Mouse (Mus musculus): ENCODE data around the gene 1110017D15Rik.

The 1110017D15Rik gene

DNA sequence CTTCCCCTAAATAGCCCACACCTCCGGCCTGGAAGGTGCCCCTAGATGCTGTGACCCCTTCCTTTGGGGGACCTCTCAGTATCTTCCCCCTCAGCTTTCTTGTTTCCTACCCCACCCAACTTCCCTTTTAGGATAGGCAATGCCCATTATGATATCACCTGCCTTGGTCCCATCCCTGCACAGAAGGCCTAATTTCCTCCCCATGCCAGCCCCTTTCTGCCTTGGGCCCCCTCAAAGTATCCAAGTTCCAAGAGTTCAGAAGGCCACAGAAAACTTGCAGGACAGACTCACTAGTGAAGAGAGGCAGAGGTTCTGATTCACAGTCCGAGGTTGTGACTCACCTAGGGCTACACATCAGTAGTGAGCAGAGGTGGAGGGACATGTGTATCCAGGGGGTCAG lies at the start of gene 1110017D15Rik:
1110017D15Rik (minus strand) TSS at position 101 of the 400 bp plus-strand sequence.
- no peak for DNase-seq (ENCODE audit: low spot score in 2 of 2)

DNA sequence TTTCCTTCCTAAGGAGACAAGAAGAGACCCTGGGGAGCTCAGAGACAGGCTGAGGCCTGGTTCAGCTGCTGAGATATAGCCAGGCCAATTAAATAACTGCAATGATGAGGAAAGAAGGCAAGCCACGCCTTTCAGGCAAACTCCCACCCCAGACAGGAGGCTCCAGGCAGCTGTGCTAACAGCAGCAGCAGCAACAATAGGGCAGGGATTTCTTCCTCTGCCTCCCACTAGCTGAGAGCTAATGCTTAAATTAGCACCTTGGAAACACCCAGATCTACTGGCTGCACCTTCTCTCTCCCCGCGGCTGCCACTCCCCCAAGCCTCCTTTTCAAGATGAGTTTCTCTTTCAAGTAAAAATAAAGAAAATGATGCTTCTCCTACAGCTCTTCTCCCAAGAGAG lies 49.0 kb upstream of the 1110017D15Rik start:
- DNase-seq (ENCODE audit: low spot score in 2 of 2) = no peak

- DNase-seq (ENCODE audit: low spot score in 2 of 2) = no peak
Observed at GRCm38 (mm10) chr4:41563297-41563696, 46.2 kb upstream of the 1110017D15Rik start.

- no peak for DNase-seq (ENCODE audit: low spot score in 2 of 2)
Observed at GRCm38 (mm10) chr4:41557092-41557491, 40.0 kb upstream of the 1110017D15Rik start.

DNA sequence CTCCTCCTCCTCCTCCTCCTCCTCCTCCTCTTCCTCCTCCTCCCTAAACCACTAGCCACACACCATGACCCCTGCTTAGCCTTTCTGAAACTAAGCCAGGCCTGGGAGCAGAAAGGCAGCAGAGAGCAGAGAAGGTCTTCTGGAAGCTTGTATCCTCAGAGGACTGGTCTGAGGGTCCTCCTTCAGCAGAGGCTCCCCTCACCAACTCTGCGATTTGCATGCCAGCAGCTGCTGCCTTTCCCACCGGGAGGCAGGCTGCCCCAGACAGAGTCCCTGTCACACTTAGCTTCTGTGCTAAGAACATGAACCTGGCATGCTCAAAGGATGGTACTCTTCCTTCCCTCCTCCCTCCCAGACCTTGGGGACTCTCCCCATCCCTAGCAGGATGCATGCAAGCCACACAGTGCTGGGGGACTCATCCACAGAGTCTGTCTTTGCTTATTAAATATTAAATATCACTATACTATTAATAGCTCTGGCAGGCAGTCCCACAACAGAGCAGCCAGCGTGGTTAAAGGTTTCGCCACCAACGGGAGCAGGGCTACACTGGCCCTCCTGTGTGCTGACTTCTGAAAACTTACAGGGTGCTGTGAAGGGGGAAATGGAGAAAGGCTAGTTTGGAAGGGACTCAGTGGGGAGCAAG lies 39.3 kb upstream of the 1110017D15Rik start:
- no peak for DNase-seq (ENCODE audit: low spot score in 2 of 2)

GRCm38 (mm10) chr4:41554994-41555663 lies 38.0 kb upstream of the 1110017D15Rik start:
- no peak for DNase-seq (ENCODE audit: low spot score in 2 of 2)

- DNase-seq (ENCODE audit: low spot score in 2 of 2) = no peak
Observed at GRCm38 (mm10) chr4:41553116-41553515, 36.0 kb upstream of the 1110017D15Rik start.

DNA sequence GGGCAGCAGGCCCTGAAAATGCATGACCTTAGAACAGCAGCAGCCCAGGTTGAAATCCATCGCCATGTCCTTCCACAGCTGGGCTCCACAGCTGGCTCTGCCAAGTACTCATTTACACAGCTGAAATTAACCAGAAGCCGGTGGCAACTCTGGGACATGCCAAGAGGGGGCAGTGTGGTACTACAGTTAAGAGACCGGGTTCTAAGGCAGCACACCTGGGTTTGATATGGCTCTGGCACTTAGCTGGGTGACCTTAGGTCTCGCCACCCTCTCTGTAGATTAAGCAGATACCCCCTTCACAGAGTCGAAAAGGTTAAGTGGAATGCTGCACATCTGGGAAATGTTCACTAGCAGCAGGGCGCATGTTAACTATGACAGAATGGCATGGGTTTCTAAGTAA lies 35.4 kb upstream of the 1110017D15Rik start:
- DNase-seq (ENCODE audit: low spot score in 2 of 2) = peak; percentile 37 to 62

GRCm38 (mm10) chr4:41547086-41547485 lies 30.0 kb upstream of the 1110017D15Rik start:
- no peak for DNase-seq (ENCODE audit: low spot score in 2 of 2)

DNA sequence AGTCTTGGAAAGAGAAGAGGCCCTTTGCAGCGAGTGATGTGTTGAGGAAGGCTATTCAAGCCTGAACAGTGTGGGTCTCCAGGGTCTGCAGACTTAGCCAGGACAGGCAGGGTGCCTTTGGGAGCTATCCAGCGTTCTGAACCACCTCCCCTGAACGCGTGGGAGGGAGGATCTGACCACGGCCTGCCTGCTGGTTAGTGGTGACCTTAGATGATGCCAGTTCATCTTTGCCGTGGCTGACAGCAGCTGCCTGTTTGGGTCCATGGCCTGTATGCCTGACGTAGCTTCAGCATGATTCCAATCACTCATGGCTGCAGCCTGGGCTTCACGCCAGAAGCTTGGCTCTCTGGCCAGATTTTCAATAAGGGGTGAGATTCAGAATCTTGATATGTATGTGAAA lies 28.9 kb upstream of the 1110017D15Rik start:
- DNase-seq (ENCODE audit: low spot score in 2 of 2) = no peak

DNA sequence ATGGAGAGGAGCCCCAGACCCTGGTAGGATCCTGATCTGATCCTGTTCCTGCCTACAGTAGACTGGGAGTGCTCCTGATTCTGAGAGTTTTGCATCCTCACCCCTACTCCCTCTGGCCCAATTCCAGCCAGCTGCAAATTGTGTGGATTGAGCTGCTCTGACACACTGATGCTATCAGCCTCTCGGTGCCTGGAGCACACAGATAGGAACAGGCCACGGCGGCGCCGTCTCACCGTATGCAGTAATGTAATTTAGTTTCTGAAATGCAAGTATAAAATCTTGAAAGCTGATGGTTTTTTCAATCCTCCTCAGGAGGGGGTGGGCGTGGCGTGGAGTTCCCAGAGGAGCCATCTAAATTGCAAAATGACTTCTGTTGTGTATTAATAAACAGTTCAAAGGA lies 25.0 kb upstream of the 1110017D15Rik start:
- no peak for DNase-seq (ENCODE audit: low spot score in 2 of 2)

- no peak for DNase-seq (ENCODE audit: low spot score in 2 of 2)
Observed at GRCm38 (mm10) chr4:41534866-41535265, 17.7 kb upstream of the 1110017D15Rik start.

GRCm38 (mm10) chr4:41532420-41532819 lies 15.3 kb upstream of the 1110017D15Rik start:
- no peak for DNase-seq (ENCODE audit: low spot score in 2 of 2)

GRCm38 (mm10) chr4:41527996-41528395 lies 10.9 kb upstream of the 1110017D15Rik start:
- DNase-seq (ENCODE audit: low spot score in 2 of 2) = no peak

- no peak for DNase-seq (ENCODE audit: low spot score in 2 of 2)
Observed at GRCm38 (mm10) chr4:41527076-41527475, 9.9 kb upstream of the 1110017D15Rik start.

DNA sequence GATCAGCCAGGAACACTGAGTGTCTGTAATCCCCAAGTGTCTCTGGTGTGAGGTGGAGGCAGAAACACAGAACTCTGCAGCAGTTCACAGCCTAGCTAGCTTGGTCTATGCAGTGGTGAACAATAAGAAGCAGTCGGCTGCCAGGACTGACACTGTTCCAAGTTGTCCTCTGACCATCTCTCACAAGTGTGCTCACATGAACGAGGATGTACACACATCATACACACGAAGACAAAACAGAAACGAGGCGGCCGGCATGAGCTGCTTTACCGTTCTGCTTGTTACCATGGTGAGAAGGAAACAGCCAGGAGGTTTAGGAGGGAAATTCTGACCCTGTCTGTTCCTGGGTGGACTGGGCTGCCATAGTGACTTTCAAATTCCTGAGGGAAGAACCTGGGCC lies 9.4 kb upstream of the 1110017D15Rik start:
- no peak for DNase-seq (ENCODE audit: low spot score in 2 of 2)

GRCm38 (mm10) chr4:41524829-41525228 lies 7.7 kb upstream of the 1110017D15Rik start:
- DNase-seq (ENCODE audit: low spot score in 2 of 2) = no peak

- no peak for DNase-seq (ENCODE audit: low spot score in 2 of 2)
Observed at GRCm38 (mm10) chr4:41523839-41524238, 6.7 kb upstream of the 1110017D15Rik start.

- no peak for DNase-seq (ENCODE audit: low spot score in 2 of 2)
Observed at GRCm38 (mm10) chr4:41522788-41523187, 5.7 kb upstream of the 1110017D15Rik start.

GRCm38 (mm10) chr4:41522136-41522535 lies 5.0 kb upstream of the 1110017D15Rik start:
- DNase-seq (ENCODE audit: low spot score in 2 of 2) = no peak

- no peak for DNase-seq (ENCODE audit: low spot score in 2 of 2)
Observed at GRCm38 (mm10) chr4:41520641-41521040, 3.5 kb upstream of the 1110017D15Rik start.

GRCm38 (mm10) chr4:41519195-41519594 lies 2.1 kb upstream of the 1110017D15Rik start:
- DNase-seq (ENCODE audit: low spot score in 2 of 2) = no peak

GRCm38 (mm10) chr4:41518349-41518748 lies 1.2 kb upstream of the 1110017D15Rik start:
- DNase-seq (ENCODE audit: low spot score in 2 of 2) = no peak
